8 mouse cellular contexts compared by ENCODE assay signal in genomic region chr11:6033147-6033546, GRCm38 (mm10). TPM values are rescaled to one million over a fixed set of nuclear protein-coding genes. Genes with fewer than 3 reads are reported as not detected.
A peak's percentile ranks its signal among the peaks of the same experiment; 100 is the strongest.
DNase-seq lines count a peak whose midpoint lies in the region; TF ChIP-seq lines count a peak whose summit lies in the region.

No protein-coding gene starts in this region.

- no peak overlapping the region for H3K4me3 ChIP-seq in MEL (ENCODE audit: control insufficient read depth in 1 of 2, insufficient read depth in 1 of 2, low read depth in 2 of 2, low read length in 2 of 2)
- H3K4me3 ChIP-seq in lung, adult 2 months (replicated peaks; ENCODE audit: extremely low read depth, low read depth, low read length) = no peak overlapping the region

- no peak overlapping the region for H3K27ac ChIP-seq in MEL (ENCODE audit: control insufficient read depth, low read depth, low read length)

- 74% methylated on average over 3 of the region's 3 CpGs for WGBS in lung, adult 2 months

- no peaks in the 10 kb centered on the region for H3K4me1 ChIP-seq in MEL (ENCODE audit: control insufficient read depth in 1 of 2, insufficient read depth in 2 of 2, low read length in 2 of 2)
- H3K4me1 ChIP-seq in lung, adult 2 months (ENCODE audit: control insufficient read depth, insufficient read depth, low read length) = no peaks in the 10 kb centered on the region

- no peak overlapping the region for H3K9ac ChIP-seq in MEL (ENCODE audit: control insufficient read depth, low read depth, low read length, poor library complexity, severe bottlenecking)

- H3K79me2 ChIP-seq in MEL (ENCODE audit: control insufficient read depth, insufficient read depth, low read length, poor library complexity) = no peaks in the 10 kb centered on the region

- peak; percentile 80 for TF ChIP-seq RAD21 in MEL (IDR thresholded peaks at IDR 0.05; ENCODE audit: low read depth, low read length)

- no peak for TF ChIP-seq POLR2A in MEL (IDR thresholded peaks at IDR 0.05; ENCODE audit: control insufficient read depth in 1 of 2, insufficient read depth in 1 of 2, low read depth in 1 of 2, low read length in 2 of 2, poor library complexity in 1 of 2)
- no peak for TF ChIP-seq POLR2A in lung, adult 2 months (IDR thresholded peaks at IDR 0.05; ENCODE audit: borderline replicate concordance, extremely low read depth, low read depth, low read length)

- no peak for TF ChIP-seq EP300 in MEL (IDR thresholded peaks at IDR 0.05; ENCODE audit: low read depth in 1 of 2, low read length in 2 of 2)

- peaks cover 10 to 12% of the 10 kb centered on the region in 2 experiments for H3K27me3 ChIP-seq in MEL (ENCODE audit: control insufficient read depth in 1 of 2, insufficient read depth in 2 of 2, low read length in 2 of 2)

- no peaks in the 10 kb centered on the region for H3K9me3 ChIP-seq in MEL (replicated peaks; ENCODE audit: insufficient read depth, low read length)

- peak; percentile 65 to 81 for DNase-seq in left cerebral cortex, adult 18-20 months (ENCODE audit: low spot score in 2 of 2)
- DNase-seq in left cerebral cortex, adult 8-10 months (ENCODE audit: low spot score in 2 of 2) = no peak
- peak; percentile 79 for DNase-seq in MEL (ENCODE audit: low read depth, low spot score)
- DNase-seq in brain, adult 2 months (ENCODE audit: low read depth, low spot score) = peak; percentile 82
- peak; percentile 85 for DNase-seq in induced T-regulatory cell, adult 2 months (ENCODE audit: low read depth)
- DNase-seq in lung, adult 2 months = peak; percentile 66
- peak; percentile 68 for DNase-seq in testis, postnatal 10 days (ENCODE audit: low spot score)
- no peak for DNase-seq in right cerebral cortex, postnatal 25 days

- H3K36me3 ChIP-seq in MEL (ENCODE audit: control insufficient read depth in 1 of 2, insufficient read depth in 2 of 2, low read length in 2 of 2) = no peaks in the 10 kb centered on the region

- TF ChIP-seq CTCF in MEL (IDR thresholded peaks at IDR 0.05 in 2 of 3, conservative IDR thresholded peaks at IDR 0.05 in 1 of 3; ENCODE audit: control insufficient read depth in 1 of 3, insufficient read depth in 1 of 3, low read depth in 2 of 3, low read length in 3 of 3, poor library complexity in 1 of 3, severe bottlenecking in 1 of 3) = peak; percentile 80 to 96 (median 82)
- TF ChIP-seq CTCF in lung, adult 2 months (IDR thresholded peaks at IDR 0.05; ENCODE audit: insufficient read depth, low read length) = peak; percentile 78

TF ChIP-seq in MEL, 35 proteins besides CTCF, POLR2A, EP300 and RAD21:
- TF ChIP-seq SMC3 (IDR thresholded peaks at IDR 0.05; ENCODE audit: low read depth, low read length) = peak; percentile 96
- TF ChIP-seq MAZ (IDR thresholded peaks at IDR 0.05; ENCODE audit: low read depth, low read length) = peak; percentile 43; the same call in 1 of the 2 replicates
- TF ChIP-seq ZC3H11A (IDR thresholded peaks at IDR 0.05; ENCODE audit: low read depth, low read length) = peak; percentile 91
- no peak for TF ChIP-seq ZNF384 (IDR thresholded peaks at IDR 0.05; ENCODE audit: low read depth, low read length)
- no peak for TF ChIP-seq TCF12 (IDR thresholded peaks at IDR 0.05; ENCODE audit: low read depth, low read length)
- TF ChIP-seq GABPA (IDR thresholded peaks at IDR 0.05; ENCODE audit: low read depth, low read length) = no peak
- TF ChIP-seq BHLHE40 (IDR thresholded peaks at IDR 0.05; ENCODE audit: borderline replicate concordance, low read depth, low read length) = no peak
- no peak for TF ChIP-seq ELF1 (IDR thresholded peaks at IDR 0.05; ENCODE audit: low read depth, low read length)
- TF ChIP-seq MAFK (IDR thresholded peaks at IDR 0.05; ENCODE audit: borderline replicate concordance, low read depth, low read length) = no peak
TF ChIP-seq in MEL: peak in this region for 3.

RNA-seq across cellular contexts. Expression of gene Camk2b, which starts 33.0 kb away (rescaled TPM):
- total RNA-seq in left cerebral cortex, adult 18-20 months (2021) = 100 to 1,000 TPM; 618 to 648 TPM
- 100 to 1,000 TPM; 652 to 710 (median 699) TPM for total RNA-seq in left cerebral cortex, adult 8-10 months (2022)
- 0.03 and 0.04 TPM in 2 replicates for total RNA-seq in MEL (2012; rRNA removed)
- polyA plus RNA-seq in MEL (2012; ENCODE audit: insufficient read depth in 1 of 2, insufficient read length in 2 of 2, low read depth in 1 of 2, low replicate concordance in 2 of 2, missing spikeins in 1 of 2) = under 1 TPM in 1 of 2 experiments, not detected in 1; 0.04 TPM
- 13.8 and 17.8 TPM in 2 replicates for polyA plus RNA-seq in lung, adult 2 months (2012; rRNA removed)

Comparison
In these comparisons a context has a peak if more than half of its experiments do, and no peak if none do; other contexts are left out.
1. DNase-seq: peak in left cerebral cortex, adult 18-20 months (2 of 2), MEL (single experiment), brain, adult 2 months (single experiment), induced T-regulatory cell, adult 2 months (single experiment), lung, adult 2 months (single experiment) and testis, postnatal 10 days (single experiment); none in left cerebral cortex, adult 8-10 months (0 of 2) and right cerebral cortex, postnatal 25 days (single experiment).
2. RNA of gene Camk2b, which starts 33.0 kb away (total RNA-seq): 652 to 710 TPM in left cerebral cortex, adult 8-10 months and 618 to 648 TPM in left cerebral cortex, adult 18-20 months; 0.03 to 0.04 TPM in MEL; every median in the first group is over 100 times any median in the second.